ENCODE assay signal across 2 mouse cellular contexts in genomic region chr17:6289045-6289444, GRCm38 (mm10).
DNase-seq lines count a peak whose midpoint lies in the region.

No protein-coding gene starts in this region.

- peak; percentile 90 for DNase-seq in heart, adult 11 months
- DNase-seq in thymus, postnatal 4 days: peak; percentile 11
